Mouse (Mus musculus): ENCODE measurements at regions not wholly inside any gene's neighbourhood (a gene's known extent, or its start where the extent isn't known, plus 50 kb on each side); places are given as distances from the start of the nearest gene placed in this dataset.

DNA sequence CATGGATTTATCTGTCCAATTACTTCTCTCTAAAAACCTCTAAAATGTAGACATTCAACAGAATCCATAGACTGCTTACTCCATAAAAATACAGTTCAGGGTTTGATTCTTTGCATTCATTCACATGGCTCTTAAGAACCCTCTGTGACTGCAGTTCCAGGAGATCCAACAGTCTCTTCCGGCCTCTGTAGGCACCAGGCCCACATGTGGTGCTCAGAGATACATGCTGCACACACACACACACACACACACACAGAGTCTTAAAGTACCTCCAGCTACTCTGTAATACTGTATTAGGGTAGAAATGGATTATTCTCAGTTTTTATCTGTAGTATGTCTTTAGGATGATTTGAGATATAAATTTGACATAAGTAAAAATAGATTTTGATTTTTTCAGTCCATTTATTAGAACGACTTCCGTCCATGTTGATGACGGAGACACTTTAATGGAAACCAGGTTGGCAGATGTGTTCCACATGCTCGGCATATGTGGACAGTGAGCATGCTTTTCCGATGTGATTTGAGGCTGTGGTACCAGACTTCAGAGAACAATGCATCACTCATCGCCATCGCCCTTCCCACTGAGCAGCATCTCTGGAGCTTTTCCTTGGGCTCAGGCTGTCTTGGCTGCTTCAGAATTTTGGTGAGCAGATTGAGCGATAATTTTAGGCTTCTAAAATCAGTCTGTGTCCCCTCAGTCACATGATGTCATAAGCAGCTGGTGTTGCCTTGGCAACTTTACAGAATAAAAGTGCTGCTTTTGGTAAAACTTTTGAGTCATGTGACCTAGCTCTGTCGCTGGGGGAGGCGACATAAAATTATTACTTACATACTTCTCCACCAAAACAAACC, 56.3 kb downstream of the Mex3b start:
- no peak for TF ChIP-seq POLR2A (IDR thresholded peaks at IDR 0.05; ENCODE audit: control insufficient read depth, extremely low read depth, insufficient read depth, low read length, poor library complexity)
- no peak for TF ChIP-seq CTCF (IDR thresholded peaks at IDR 0.05; ENCODE audit: borderline replicate concordance, control insufficient read depth, extremely low read depth, insufficient read depth, low read length, poor library complexity)
